Mouse (Mus musculus): ENCODE results near the gene Dync2h1. TPM values are rescaled to one million over a fixed set of nuclear protein-coding genes. Genes with fewer than 3 reads are reported as not detected.

Dync2h1 gene
- polyA plus RNA-seq, 1 experiment: 1.5 TPM

GRCm38 (mm10) chr9:7167339-7167998, 16.8 kb downstream of the Dync2h1 start:
- TF ChIP-seq POLR2A (IDR thresholded peaks at IDR 0.05; ENCODE audit: borderline replicate concordance, control insufficient read depth, low read depth, low read length) (no peak), CTCF (IDR thresholded peaks at IDR 0.05; ENCODE audit: control insufficient read depth, insufficient read depth, low read length) (no peak)
- Histone ChIP-seq H3K4me3 (replicated peaks; ENCODE audit: control insufficient read depth, low read depth, low read length) (no peak overlapping the region), H3K27ac (ENCODE audit: control insufficient read depth, insufficient read depth, low read depth, low read length, poor library complexity) (no peak overlapping the region), H3K4me1 (ENCODE audit: control insufficient read depth, insufficient read depth, low read length) (no peaks in the 10 kb centered on the region)
- WGBS: 61% methylated on average over 6 of the region's 6 CpGs

DNA sequence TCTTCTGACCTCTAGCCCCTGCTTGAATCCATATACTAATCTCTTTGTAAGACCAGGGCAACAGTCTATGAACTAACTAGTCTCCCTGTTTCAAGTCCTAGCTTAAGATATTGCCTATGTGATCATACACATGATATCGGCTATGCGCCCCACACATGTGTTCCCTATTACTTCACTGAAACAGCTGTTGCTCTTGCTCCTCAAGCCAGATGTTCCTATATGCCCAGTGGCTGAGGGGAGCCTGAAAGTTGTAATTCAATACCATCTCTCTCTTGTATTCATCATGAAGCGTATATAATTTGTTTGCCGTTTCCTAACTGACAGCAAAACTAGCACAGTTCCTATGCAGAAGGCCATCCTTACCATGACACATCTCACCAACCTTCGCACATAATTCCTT, 23.6 kb downstream of the Dync2h1 start:
- no peak overlapping the region for H3K4me3 ChIP-seq (replicated peaks; ENCODE audit: control insufficient read depth, low read depth, low read length)
- no peaks in the 10 kb centered on the region for H3K4me1 ChIP-seq (ENCODE audit: control insufficient read depth, insufficient read depth, low read length)
- 89% methylated on average over 5 of the region's 5 CpGs for WGBS
- TF ChIP-seq POLR2A (IDR thresholded peaks at IDR 0.05; ENCODE audit: borderline replicate concordance, control insufficient read depth, low read depth, low read length): no peak
- no peak for TF ChIP-seq CTCF (IDR thresholded peaks at IDR 0.05; ENCODE audit: control insufficient read depth, insufficient read depth, low read length)
- H3K27ac ChIP-seq (ENCODE audit: control insufficient read depth, insufficient read depth, low read depth, low read length, poor library complexity): no peak overlapping the region

- WGBS: 84% methylated on average over 3 of the region's 3 CpGs
These were observed 24.5 kb downstream of the Dync2h1 start for GRCm38 (mm10) chr9:7159718-7160117.

DNA sequence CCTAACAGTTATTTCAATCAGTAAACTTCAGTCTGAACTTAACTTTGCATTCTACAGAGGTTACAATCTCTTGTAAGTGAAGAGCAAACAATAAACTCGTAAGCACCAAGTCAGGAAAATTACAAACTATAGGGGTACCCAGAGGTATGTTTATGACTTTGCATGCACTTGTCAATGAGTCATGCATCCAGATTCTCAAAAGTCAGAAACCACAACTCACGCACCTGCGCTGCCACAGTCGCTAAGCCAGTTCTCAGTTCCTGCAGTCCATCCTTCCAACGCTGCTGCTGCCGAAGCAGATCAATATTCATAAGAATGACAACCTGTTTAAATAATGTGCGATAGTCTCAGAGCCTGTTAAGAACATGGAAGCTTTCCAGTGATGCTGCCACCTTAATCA, 25.6 kb downstream of the Dync2h1 start:
- Histone ChIP-seq H3K27ac (ENCODE audit: control insufficient read depth, insufficient read depth, low read depth, low read length, poor library complexity) (no peak overlapping the region), H3K4me3 (replicated peaks; ENCODE audit: control insufficient read depth, low read depth, low read length) (no peak overlapping the region), H3K4me1 (ENCODE audit: control insufficient read depth, insufficient read depth, low read length) (no peaks in the 10 kb centered on the region)
- WGBS: 85% methylated on average over 7 of the region's 7 CpGs
- no peak for TF ChIP-seq CTCF (IDR thresholded peaks at IDR 0.05; ENCODE audit: control insufficient read depth, insufficient read depth, low read length)
- TF ChIP-seq POLR2A (IDR thresholded peaks at IDR 0.05; ENCODE audit: borderline replicate concordance, control insufficient read depth, low read depth, low read length): no peak

More at GRCm38 (mm10) chr9:7159718-7160117, 24.5 kb downstream of the Dync2h1 start:
- Histone ChIP-seq H3K27ac (ENCODE audit: control insufficient read depth, insufficient read depth, low read depth, low read length, poor library complexity) (no peak overlapping the region), H3K4me1 (ENCODE audit: control insufficient read depth, insufficient read depth, low read length) (no peaks in the 10 kb centered on the region), H3K4me3 (replicated peaks; ENCODE audit: control insufficient read depth, low read depth, low read length) (no peak overlapping the region)
- TF ChIP-seq POLR2A (IDR thresholded peaks at IDR 0.05; ENCODE audit: borderline replicate concordance, control insufficient read depth, low read depth, low read length) (no peak), CTCF (IDR thresholded peaks at IDR 0.05; ENCODE audit: control insufficient read depth, insufficient read depth, low read length) (no peak)

DNA sequence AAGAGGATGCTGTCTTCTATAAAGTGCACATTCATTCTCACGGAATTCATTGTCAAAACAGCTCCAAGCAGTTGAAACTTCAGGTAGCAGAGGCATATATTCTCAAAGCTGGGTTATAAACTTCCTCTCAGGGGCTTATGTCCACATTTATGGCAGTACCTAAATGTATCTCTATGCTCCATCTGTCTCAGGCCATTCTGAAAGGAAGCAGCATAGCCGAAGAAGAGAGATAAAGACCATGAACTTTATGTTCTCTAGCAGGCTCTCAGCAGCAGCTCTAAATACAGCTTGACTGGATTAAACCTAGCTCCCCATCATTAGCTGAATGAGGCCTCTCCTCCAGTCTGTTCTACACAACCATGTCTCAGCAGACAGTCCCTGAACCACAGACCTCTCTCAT, 29.9 kb downstream of the Dync2h1 start:
- H3K4me1 ChIP-seq (ENCODE audit: control insufficient read depth, insufficient read depth, low read length): no peaks in the 10 kb centered on the region
- WGBS: 73% methylated on average over 2 of the region's 2 CpGs
- no peak overlapping the region for H3K27ac ChIP-seq (ENCODE audit: control insufficient read depth, insufficient read depth, low read depth, low read length, poor library complexity)
- no peak overlapping the region for H3K4me3 ChIP-seq (replicated peaks; ENCODE audit: control insufficient read depth, low read depth, low read length)
- no peak for TF ChIP-seq CTCF (IDR thresholded peaks at IDR 0.05; ENCODE audit: control insufficient read depth, insufficient read depth, low read length)
- TF ChIP-seq POLR2A (IDR thresholded peaks at IDR 0.05; ENCODE audit: borderline replicate concordance, control insufficient read depth, low read depth, low read length): no peak

DNA sequence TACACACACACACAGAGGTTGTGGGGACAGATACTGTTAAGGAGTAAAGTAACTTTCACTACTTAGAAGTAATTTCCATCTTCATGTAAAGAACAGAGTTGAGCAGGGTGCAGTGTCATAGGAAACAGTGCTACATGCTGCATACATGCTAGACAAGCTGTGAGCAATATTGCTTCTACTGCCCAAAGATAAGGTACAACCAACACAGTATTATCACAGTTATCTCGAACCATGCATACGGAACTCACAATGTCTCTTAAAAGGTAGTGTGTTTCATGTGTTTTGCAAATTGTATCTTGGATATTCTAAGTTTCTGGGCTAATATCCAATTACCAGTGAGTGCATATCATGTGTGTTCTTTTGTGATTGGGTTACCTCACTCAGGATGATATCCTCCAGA, 61.4 kb downstream of the Dync2h1 start:
- TF ChIP-seq CTCF (IDR thresholded peaks at IDR 0.05; ENCODE audit: control insufficient read depth, insufficient read depth, low read length) (no peak), POLR2A (IDR thresholded peaks at IDR 0.05; ENCODE audit: borderline replicate concordance, control insufficient read depth, low read depth, low read length) (no peak)
- 68% methylated on average over 2 of the region's 2 CpGs for WGBS
- no peak overlapping the region for H3K27ac ChIP-seq (ENCODE audit: control insufficient read depth, insufficient read depth, low read depth, low read length, poor library complexity)
- H3K4me3 ChIP-seq (replicated peaks; ENCODE audit: control insufficient read depth, low read depth, low read length): no peak overlapping the region
- no peaks in the 10 kb centered on the region for H3K4me1 ChIP-seq (ENCODE audit: control insufficient read depth, insufficient read depth, low read length)

DNA sequence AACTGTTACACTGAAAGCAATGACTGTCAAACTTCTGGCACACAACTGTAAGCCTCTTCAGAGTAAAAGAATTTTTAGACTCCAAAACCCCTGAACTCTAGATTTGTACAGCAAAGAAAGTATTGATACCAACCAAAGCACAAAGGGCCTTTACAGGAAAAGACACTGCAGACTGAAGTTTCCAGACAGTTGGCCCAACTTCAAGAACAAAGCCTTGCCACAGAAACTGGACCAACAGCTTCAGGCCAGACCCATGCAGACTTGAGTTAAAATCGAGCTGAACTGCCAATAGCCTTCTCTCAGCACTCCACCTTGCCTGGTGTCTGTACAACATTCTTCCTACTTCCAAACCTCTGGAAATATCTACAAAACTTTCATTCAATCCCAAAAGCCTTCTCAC, 74.1 kb downstream of the Dync2h1 start:
- H3K27ac ChIP-seq (ENCODE audit: control insufficient read depth, insufficient read depth, low read depth, low read length, poor library complexity): no peak overlapping the region
- 53% methylated on average over 1 of the region's 1 CpGs for WGBS
- no peaks in the 10 kb centered on the region for H3K4me1 ChIP-seq (ENCODE audit: control insufficient read depth, insufficient read depth, low read length)
- H3K4me3 ChIP-seq (replicated peaks; ENCODE audit: control insufficient read depth, low read depth, low read length): no peak overlapping the region
- TF ChIP-seq CTCF (IDR thresholded peaks at IDR 0.05; ENCODE audit: control insufficient read depth, insufficient read depth, low read length) (no peak), POLR2A (IDR thresholded peaks at IDR 0.05; ENCODE audit: borderline replicate concordance, control insufficient read depth, low read depth, low read length) (no peak)

GRCm38 (mm10) chr9:7101361-7101760, 82.9 kb downstream of the Dync2h1 start:
- H3K4me1 ChIP-seq (ENCODE audit: control insufficient read depth, insufficient read depth, low read length): no peaks in the 10 kb centered on the region
- no peak for TF ChIP-seq CTCF (IDR thresholded peaks at IDR 0.05; ENCODE audit: control insufficient read depth, insufficient read depth, low read length)
- TF ChIP-seq POLR2A (IDR thresholded peaks at IDR 0.05; ENCODE audit: borderline replicate concordance, control insufficient read depth, low read depth, low read length): no peak
- H3K4me3 ChIP-seq (replicated peaks; ENCODE audit: control insufficient read depth, low read depth, low read length): no peak overlapping the region
- no peak overlapping the region for H3K27ac ChIP-seq (ENCODE audit: control insufficient read depth, insufficient read depth, low read depth, low read length, poor library complexity)

DNA sequence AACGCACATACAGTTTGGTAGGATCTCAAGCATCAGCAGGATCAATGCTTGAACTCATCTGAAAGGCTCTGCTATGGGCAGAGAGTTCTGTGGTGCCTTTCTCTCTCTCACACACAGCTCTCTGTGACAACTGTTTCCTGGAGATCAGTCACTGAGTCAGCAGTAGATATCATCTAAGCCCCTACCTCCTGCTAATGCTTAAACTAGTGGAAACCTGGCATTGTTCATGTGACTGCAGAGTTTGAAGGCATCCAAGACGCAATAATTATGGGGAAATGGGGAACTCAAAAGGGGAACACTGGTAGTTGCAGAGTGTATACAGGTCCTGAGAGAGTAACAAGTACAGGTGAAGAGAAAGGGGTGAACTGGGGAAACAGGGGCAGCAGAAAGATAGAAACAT, 109.6 kb downstream of the Dync2h1 start:
- WGBS: 56% methylated on average over 2 of the region's 2 CpGs
- Histone ChIP-seq H3K27ac (ENCODE audit: control insufficient read depth, insufficient read depth, low read depth, low read length, poor library complexity) (no peak overlapping the region), H3K4me1 (ENCODE audit: control insufficient read depth, insufficient read depth, low read length) (no peaks in the 10 kb centered on the region), H3K4me3 (replicated peaks; ENCODE audit: control insufficient read depth, low read depth, low read length) (no peak overlapping the region)
- TF ChIP-seq CTCF (IDR thresholded peaks at IDR 0.05; ENCODE audit: control insufficient read depth, insufficient read depth, low read length) (no peak), POLR2A (IDR thresholded peaks at IDR 0.05; ENCODE audit: borderline replicate concordance, control insufficient read depth, low read depth, low read length) (no peak)

Data from bone marrow, adult 2 months (tissue).